Mouse (Mus musculus) ES-E14 (cell line): ENCODE measurements around the gene Zfp219. TPM values are rescaled to one million over a fixed set of nuclear protein-coding genes. Genes with fewer than 3 reads are reported as not detected.
A peak's percentile ranks its signal among the peaks of the same experiment; 100 is the strongest.

ENCODE experiments used
- DNase-seq: peaks from one replicate; pipeline ENCODE4 v3.0.0-alpha.2; 2013; ENCODE audit warnings: low read depth, low spot score
- H3K27ac ChIP-seq: 2 replicates; pipeline ENCODE4 v1.5.1; 2012; ENCODE audit warnings: low read depth, mild to moderate bottlenecking, low read length, moderate library complexity, mixed read lengths; ENCODE audit not compliant: poor library complexity, insufficient read depth, severe bottlenecking
- H3K36me3 ChIP-seq: 2 replicates; pipeline ENCODE4 v1.6.1; 2012; ENCODE audit warnings: mild to moderate bottlenecking, low read length, moderate library complexity, mixed read lengths; ENCODE audit not compliant: control insufficient read depth, poor library complexity, insufficient read depth, severe bottlenecking
- H3K4me1 ChIP-seq, 2 experiments: fragments of 150-350 bp in 1 of 2; sonication (generic) in 1 of 2; 2 replicates each; pipeline ENCODE4 v1.6.1; 2012; ENCODE audit warnings: low read length in 2 of 2, mild to moderate bottlenecking in 1 of 2, mixed read lengths in 1 of 2; ENCODE audit not compliant: control insufficient read depth in 2 of 2, insufficient read depth in 2 of 2, poor library complexity in 1 of 2
- H3K4me3 ChIP-seq, 2 experiments: fragments of 150-350 bp in 1 of 2; sonication (generic) in 1 of 2; 2 replicates each; pipeline ENCODE4 v1.5.1; 2012; ENCODE audit warnings: low read length in 2 of 2, low read depth in 1 of 2, mild to moderate bottlenecking in 1 of 2, mixed read lengths in 1 of 2; ENCODE audit not compliant: insufficient read depth in 1 of 2, poor library complexity in 1 of 2, severe bottlenecking in 1 of 2
- H3K9ac ChIP-seq: 2 replicates; pipeline ENCODE4 v1.6.1; 2012; ENCODE audit warnings: low read depth, mild to moderate bottlenecking, low read length, mixed read lengths; ENCODE audit not compliant: poor library complexity, insufficient read depth, severe bottlenecking
- H3K9me3 ChIP-seq: fragments of 150-350 bp; sonication (generic); 2 replicates; pipeline ENCODE4 v1.6.1; 2012; ENCODE audit warnings: low read depth, mild to moderate bottlenecking, low read length; ENCODE audit not compliant: control insufficient read depth, insufficient read depth
- CHD2 ChIP-seq: IDR thresholded peaks from 2 replicates; pipeline ENCODE4 v1.6.1; 2014; ENCODE audit warnings: mild to moderate bottlenecking, low read depth, low read length, inconsistent platforms
- HCFC1 ChIP-seq: IDR thresholded peaks from 2 replicates; pipeline ENCODE4 v1.6.1; 2012; ENCODE audit warnings: low read length, inconsistent platforms, borderline replicate concordance; ENCODE audit not compliant: insufficient read depth
- MAFK ChIP-seq: IDR thresholded peaks from 2 replicates; pipeline ENCODE4 v1.6.1; 2014; ENCODE audit warnings: mild to moderate bottlenecking, low read depth, low read length, inconsistent platforms; ENCODE audit not compliant: insufficient read depth
- ZC3H11A ChIP-seq: IDR thresholded peaks from 2 replicates; pipeline ENCODE4 v1.6.1; 2012; ENCODE audit warnings: low read depth, mild to moderate bottlenecking, inconsistent platforms, low read length, borderline replicate concordance
- ZNF384 ChIP-seq: IDR thresholded peaks from 2 replicates; pipeline ENCODE4 v1.6.1; 2012; ENCODE audit warnings: low read depth, low read length, inconsistent platforms
- in situ Hi-C, 2 experiments: fragments of 600-800 bp; cut with MboI; formaldehyde crosslinking; loops; one replicate each; pipeline ENCODE4 v1.15.1; 2025; ENCODE audit warnings: low sequenced_read_pairs in 2 of 2, inconsistent platforms in 1 of 2; ENCODE audit not compliant: unreplicated experiment in 2 of 2
- total RNA-seq: library from RNA; depleted of rRNA; stranded (reverse); fragments of 300-350 nt; gene quantifications from 2 replicates; pipeline ENCODE4 v1.2.3, GENCODE M21; 2012

Zfp219 gene
- total RNA-seq, 1 experiment: 59.5 TPM

- Histone ChIP-seq H3K9me3 (no peaks in the 10 kb centered on the region), H3K4me3 (peak overlapping the region; percentile 38 to 39; a peak in 3 of 4 replicates), H3K36me3 (no peaks in the 10 kb centered on the region), H3K27ac (no peak overlapping the region), H3K4me1 (peaks cover 0 to 5% of the 10 kb centered on the region in 2 experiments; a peak in 2 of 4 replicates), H3K9ac (no peak overlapping the region)
- in situ Hi-C loops: no loop called here
- DNase-seq: no peak
- TF ChIP-seq ZNF384: no peak
- no peak for TF ChIP-seq ZC3H11A
- no peak for TF ChIP-seq HCFC1
- TF ChIP-seq CHD2: no peak
- TF ChIP-seq MAFK: no peak
Measured at GRCm38 (mm10) chr14:51988731-51989130, 31.8 kb downstream of the Zfp219 start.

- H3K36me3 ChIP-seq: no peaks in the 10 kb centered on the region
- no peak for TF ChIP-seq ZNF384
- TF ChIP-seq HCFC1: no peak
- no peak for TF ChIP-seq MAFK
- TF ChIP-seq CHD2: no peak
- TF ChIP-seq ZC3H11A: no peak
- no peak overlapping the region for H3K4me3 ChIP-seq
- DNase-seq: no peak
- peaks cover 0 to 6% of the 10 kb centered on the region in 2 experiments; a peak in 2 of 4 replicates for H3K4me1 ChIP-seq
- H3K9ac ChIP-seq: no peak overlapping the region
- no peaks in the 10 kb centered on the region for H3K9me3 ChIP-seq
- H3K27ac ChIP-seq: no peak overlapping the region
- in situ Hi-C loops: no loop called here
Measured at GRCm38 (mm10) chr14:51987177-51987576, 33.4 kb downstream of the Zfp219 start.

GRCm38 (mm10) chr14:51986153-51986505 lies 34.4 kb downstream of the Zfp219 start:
- Histone ChIP-seq H3K4me3 (peak overlapping the region; percentile 73 to 74; a peak in 2 of 4 replicates), H3K27ac (no peak overlapping the region)

GRCm38 (mm10) chr14:51985301-51986152 lies 35.0 kb downstream of the Zfp219 start:
- peak overlapping the region; percentile 73 to 74 for H3K4me3 ChIP-seq
- H3K9me3 ChIP-seq: no peaks in the 10 kb centered on the region
- H3K36me3 ChIP-seq: no peaks in the 10 kb centered on the region
- H3K27ac ChIP-seq: no peak overlapping the region
- H3K9ac ChIP-seq: peak overlapping the region; percentile 45; the same call in 1 of the 2 replicates
- TF ChIP-seq ZNF384 (no peak), HCFC1 (no peak), CHD2 (no peak), MAFK (no peak), ZC3H11A (no peak)
- DNase-seq: no peak
- in situ Hi-C loops: no loop called here
- peaks cover 0 to 6% of the 10 kb centered on the region in 2 experiments; a peak in 2 of 4 replicates for H3K4me1 ChIP-seq

More at GRCm38 (mm10) chr14:51986153-51986505, 34.4 kb downstream of the Zfp219 start:
- H3K9me3 ChIP-seq: no peaks in the 10 kb centered on the region
- DNase-seq: no peak
- TF ChIP-seq HCFC1 (no peak), MAFK (no peak), ZNF384 (no peak), CHD2 (no peak), ZC3H11A (no peak)
- H3K4me1 ChIP-seq: peaks cover 0 to 6% of the 10 kb centered on the region in 2 experiments; a peak in 2 of 4 replicates
- H3K9ac ChIP-seq: peak overlapping the region; percentile 28; the same call in 1 of the 2 replicates
- in situ Hi-C loops: no loop called here
- H3K36me3 ChIP-seq: no peaks in the 10 kb centered on the region
